Mouse (Mus musculus): ENCODE measurements around the gene Trip10.
A peak's percentile ranks its signal among the peaks of the same experiment; 100 is the strongest.

- TF ChIP-seq CTCF (IDR thresholded peaks at IDR 0.05; ENCODE audit: low read depth) (peak; percentile 90), EP300 (IDR thresholded peaks at IDR 0.05; ENCODE audit: low read depth) (no peak)
Measured at GRCm38 (mm10) chr17:57276634-57277121, 27.4 kb downstream of the Trip10 start.

Measured in heart, postnatal 0 days (tissue).